Mouse (Mus musculus) ES-CJ7 (cell line): ENCODE measurements around the gene Mchr1.

Experiments
- DNase-seq: peaks from one replicate; pipeline ENCODE4 v3.0.0; 2011; ENCODE audit warnings: low read depth, low spot score

Gene Mchr1

DNA sequence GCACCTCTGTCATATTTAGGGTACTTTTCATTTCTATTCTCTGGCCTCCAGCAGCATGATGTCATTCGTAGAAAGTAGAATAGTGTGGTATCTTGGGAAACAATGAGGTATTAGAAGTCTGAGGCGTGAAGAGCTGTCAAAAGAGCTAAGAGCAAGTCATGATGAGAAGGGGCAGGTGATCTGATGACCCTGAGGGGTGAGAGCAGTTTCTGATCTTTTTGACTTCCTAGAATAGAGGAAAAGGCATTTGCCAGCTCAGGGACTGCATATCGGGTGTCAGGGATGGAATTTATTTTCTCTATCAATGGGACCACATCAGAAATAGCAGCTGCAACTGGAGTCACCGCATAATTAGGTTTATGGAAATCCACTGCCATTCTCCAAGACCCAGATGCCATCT, 8.5 kb upstream of the Mchr1 start:
- DNase-seq, result no peak

GRCm38 (mm10) chr15:81227275-81227674, 8.0 kb upstream of the Mchr1 start:
- DNase-seq, result no peak

DNA sequence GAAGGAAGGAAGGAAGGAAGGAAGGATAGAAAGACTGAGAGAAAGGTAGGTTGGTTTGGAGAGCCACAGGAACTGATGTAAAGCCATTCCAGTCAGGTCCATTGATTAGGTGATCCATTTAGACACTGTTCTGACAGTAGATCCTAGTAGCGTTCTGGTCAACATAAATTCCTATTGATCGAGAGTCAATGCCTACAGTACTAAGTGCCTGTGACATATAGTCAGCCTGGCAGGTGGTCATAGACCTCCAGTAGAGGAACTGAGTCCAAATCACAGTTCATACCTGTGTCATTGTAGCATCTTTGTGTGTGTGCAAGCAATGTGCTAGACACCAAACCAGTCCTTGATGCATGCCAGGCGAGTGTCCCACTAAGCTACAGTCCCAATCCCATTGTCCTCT, 7.0 kb upstream of the Mchr1 start:
- no peak for DNase-seq

DNA sequence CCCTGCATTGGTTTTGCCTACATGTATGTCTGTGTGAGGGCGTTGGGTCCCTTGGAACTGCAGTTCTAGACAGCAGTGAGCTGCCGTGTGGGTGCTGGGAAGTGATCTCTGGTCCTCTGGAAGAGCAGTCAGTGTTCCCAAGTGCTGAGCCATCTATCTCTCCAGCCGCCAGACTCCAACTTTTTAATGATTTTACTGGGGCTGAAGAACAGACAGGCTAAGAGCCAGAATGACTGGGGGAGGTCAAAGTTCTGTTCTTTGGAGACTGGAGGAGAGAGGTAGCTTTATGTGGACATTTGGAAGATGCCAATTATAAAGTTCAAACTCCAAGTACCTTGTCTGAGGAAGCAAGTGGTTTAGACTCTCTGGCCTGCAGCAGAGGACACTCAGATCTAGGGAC, 5.5 kb upstream of the Mchr1 start:
- no peak for DNase-seq

GRCm38 (mm10) chr15:81231325-81231724, 4.0 kb upstream of the Mchr1 start:
- DNase-seq, result no peak

DNA sequence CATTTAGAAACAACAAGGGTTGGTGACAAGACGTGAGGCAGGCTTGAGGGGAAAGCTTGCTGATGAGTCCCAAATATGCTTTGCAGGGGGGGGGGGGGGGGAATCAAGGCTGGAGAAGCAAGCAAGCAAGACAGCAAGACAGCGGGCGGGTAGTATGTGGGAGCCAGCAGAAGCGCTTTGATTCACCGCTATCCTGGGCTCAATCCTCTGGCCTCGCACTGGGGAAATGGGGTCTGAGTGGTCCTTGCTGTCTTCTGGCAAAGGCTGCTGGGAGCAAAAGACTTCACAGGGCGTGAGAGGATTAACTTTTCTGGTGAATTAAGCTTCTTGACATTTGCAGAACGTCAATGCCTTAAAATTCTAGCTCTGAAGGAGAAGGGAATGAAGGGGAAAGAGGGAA, 763 bp downstream of the Mchr1 start:
- no peak for DNase-seq

DNA sequence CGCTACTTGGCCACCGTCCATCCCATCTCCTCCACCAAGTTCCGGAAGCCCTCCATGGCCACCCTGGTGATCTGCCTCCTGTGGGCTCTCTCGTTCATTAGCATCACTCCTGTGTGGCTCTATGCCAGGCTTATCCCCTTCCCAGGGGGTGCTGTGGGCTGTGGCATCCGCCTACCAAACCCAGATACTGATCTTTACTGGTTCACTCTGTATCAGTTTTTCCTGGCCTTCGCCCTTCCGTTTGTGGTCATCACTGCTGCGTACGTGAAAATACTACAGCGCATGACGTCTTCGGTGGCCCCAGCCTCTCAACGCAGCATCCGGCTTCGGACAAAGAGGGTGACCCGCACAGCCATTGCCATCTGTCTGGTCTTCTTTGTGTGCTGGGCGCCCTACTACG, 2.2 kb downstream of the Mchr1 start:
- no peak for DNase-seq

DNA sequence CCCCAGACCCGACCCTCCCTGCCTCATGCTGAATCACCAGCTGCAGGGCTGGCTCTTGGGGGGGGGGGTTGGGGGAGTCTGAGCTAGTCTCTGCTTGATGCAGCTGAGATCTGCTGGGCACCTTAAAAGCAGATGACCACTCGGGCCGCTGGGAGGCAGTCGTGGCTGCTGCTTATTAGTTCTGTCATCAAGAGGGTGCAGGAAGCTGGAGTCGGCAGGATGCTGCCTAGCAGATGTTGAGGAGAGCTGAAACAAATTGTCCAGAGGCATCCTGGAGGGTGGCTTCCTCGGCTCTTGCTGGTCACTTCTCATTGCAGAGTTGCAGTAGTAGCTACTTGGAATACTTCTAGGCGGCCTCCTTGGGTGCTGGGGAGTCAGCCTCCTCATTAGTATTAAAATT, 4.0 kb downstream of the Mchr1 start:
- DNase-seq, result no peak

- no peak for DNase-seq
Measured at GRCm38 (mm10) chr15:81239794-81240343, 4.6 kb downstream of the Mchr1 start.

DNA sequence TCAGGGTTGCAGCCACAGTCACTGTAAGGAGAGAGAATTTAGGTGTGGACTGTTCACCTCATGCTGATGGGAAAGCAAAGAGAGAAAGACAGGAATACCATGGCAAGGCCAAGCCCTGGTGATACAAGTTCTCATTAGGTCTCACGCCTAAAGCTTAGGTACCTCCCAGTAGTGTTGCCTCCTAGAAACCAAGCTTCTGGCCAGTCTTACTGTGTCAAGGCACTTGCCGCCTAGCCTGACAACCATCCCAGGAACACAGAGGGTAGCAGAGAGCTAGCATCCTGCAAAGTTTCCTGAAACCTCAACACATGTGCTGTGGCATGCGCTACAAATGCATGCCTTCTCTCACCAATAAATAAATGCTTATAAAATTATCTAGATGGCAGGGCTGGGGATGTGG, 11.6 kb downstream of the Mchr1 start:
- no peak for DNase-seq

- DNase-seq, result no peak
Measured at GRCm38 (mm10) chr15:81247583-81248340, 12.5 kb downstream of the Mchr1 start.

GRCm38 (mm10) chr15:81248341-81248679, 13.0 kb downstream of the Mchr1 start:
- DNase-seq, result no peak

- DNase-seq, result no peak
Measured at GRCm38 (mm10) chr15:81248951-81249579, 13.8 kb downstream of the Mchr1 start.

DNA sequence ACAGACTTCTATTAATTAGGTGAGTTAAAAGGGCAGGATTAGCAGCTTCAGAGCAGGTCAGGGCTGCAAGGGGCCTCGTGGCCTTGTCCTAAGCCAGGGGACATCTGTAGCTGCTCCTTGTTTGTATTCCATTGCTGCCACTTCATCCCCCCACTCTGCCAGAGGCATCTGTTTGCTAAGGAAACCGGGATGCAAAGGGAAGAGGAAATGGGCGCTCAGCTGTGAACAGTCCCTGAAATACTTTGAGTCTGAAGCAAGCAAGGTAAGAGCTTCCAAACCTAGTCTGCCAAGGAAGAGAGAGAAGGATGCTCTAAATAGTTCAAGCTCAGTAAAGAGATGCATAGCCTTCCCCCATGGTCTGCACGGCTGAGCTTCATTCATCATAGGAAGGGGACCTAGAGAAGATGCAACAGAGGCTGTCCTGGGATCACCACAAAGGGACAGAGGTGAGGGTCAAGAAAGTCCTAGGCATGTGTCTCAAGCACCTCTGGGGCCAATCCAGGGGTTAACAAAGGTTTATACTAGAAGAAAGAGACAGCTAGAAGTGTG, 17.4 kb downstream of the Mchr1 start:
- DNase-seq, result no peak

- DNase-seq, result no peak
Measured at GRCm38 (mm10) chr15:81253585-81253984, 18.3 kb downstream of the Mchr1 start.

DNA sequence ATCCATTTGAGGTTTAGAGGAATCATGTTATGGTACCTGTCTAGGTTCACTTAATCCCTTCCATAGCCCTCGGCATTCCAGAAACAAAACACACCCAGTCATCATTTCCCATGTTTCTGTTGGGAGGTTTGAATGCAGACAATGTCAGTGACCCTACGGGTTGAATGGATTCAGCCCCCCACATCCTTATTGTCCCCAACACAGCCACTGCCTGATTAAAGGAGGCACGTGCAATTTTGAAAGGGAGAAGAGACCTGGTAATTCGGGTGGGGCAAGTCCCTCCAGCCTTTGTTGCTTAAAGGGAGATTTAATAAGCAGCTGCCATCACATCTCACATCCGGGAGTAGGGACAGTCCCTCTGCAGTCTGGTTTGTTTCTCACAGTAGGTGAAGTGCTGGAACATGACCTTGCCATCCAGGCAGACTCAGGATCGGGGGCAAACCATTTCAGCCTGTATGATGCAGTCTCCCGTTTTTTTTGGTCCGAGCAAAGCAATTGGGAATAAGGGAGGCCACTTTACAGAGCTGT, 18.9 kb downstream of the Mchr1 start:
- DNase-seq, result no peak

GRCm38 (mm10) chr15:81255063-81255462, 19.8 kb downstream of the Mchr1 start:
- DNase-seq, result no peak

DNA sequence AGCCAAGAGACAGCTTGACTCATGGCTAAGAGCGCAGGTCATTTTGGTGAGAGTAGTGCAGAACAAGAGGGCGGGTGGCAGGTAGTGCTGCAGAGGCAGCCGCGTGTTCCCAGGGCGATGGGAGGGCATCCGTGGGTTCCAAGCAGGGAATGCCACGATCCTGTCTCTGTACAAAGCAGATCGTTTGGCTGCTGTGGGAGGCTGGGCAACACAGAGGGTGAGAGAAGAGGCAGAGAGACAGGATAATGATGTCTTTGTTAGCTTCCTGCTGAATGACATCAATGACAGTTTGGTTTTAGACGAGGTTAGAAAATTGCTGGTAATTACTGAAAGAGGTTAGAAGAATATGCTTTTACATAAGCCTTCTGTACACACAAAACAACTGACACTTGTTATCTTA, 23.0 kb downstream of the Mchr1 start:
- DNase-seq, result no peak

DNA sequence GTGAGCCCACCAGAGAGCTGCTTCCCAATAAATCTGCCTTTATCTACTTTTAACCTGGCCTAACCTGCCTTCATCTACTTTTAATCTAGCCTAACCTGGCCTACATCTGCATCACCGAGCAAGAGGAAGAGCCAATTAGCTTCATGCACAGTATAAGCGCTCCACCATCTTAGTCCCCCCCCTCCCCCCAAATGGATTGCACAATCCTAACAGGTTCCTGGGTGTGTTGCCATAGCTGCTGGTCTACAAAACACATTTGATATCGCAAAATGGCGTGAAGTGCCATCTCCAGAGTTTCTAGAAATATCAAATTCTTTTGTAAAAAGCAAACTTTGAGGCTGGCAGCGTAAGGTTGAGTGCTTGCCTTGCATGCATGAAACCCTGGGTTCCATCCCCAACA, 24.0 kb downstream of the Mchr1 start:
- DNase-seq, result no peak

DNA sequence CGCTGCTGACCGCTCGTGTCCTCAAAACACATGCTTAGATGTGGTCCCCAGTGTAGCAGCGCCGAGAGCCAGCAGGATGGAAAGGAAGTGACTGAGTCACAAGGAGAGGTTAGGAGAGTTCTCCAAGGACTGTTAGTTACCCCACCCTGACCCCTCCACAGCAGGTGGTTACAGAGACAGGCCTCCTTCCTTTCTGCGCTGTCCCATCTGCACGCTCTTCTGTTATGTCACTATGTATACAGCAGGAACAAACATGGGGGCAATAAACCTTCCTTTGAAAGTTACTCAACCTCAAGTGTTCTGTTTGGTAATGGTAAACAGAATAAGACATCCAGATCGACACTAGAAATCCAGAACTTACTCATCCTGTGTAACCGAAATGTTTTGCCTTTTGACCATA, 24.9 kb downstream of the Mchr1 start:
- DNase-seq, result no peak

GRCm38 (mm10) chr15:81264392-81265095, 29.2 kb downstream of the Mchr1 start:
- no peak for DNase-seq

- no peak for DNase-seq
Measured at GRCm38 (mm10) chr15:81267416-81267815, 32.1 kb downstream of the Mchr1 start.
